Mouse (Mus musculus): ENCODE results near the gene Gm42688.

DNA sequence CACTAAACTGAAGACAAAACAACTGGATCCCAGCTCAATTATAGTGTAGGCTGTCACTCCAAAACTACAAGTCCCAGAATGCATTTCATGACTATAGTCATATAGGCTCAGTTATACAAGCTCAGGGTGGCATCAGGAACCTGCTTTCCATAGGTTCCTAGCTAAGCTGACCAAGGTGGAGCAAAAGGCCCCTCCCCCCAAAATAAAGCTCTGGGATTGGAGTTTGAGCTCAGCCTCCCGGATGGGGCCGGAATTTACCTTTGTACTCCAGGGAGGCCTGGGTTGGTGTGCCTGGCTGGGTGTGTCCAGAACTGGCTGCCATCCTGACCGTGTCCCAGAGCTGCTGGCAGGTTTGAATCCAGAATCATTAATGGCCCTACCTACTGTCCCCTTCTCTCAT lies 43.6 kb upstream of the Gm42688 start, which contains the start of gene Dqx1:
- TF ChIP-seq CTCF (IDR thresholded peaks at IDR 0.05; ENCODE audit: low read depth, low read length) (no peak), GATA2 (IDR thresholded peaks at IDR 0.05; ENCODE audit: borderline replicate concordance, low read depth, low read length) (no peak), TAL1 (conservative IDR thresholded peaks at IDR 0.05; ENCODE audit: low read depth, low read length) (no peak)

Data from G1E (cell line).